Mouse (Mus musculus) forebrain, postnatal 0 days (tissue): ENCODE data around the gene Ltv1. TPM values are rescaled to one million over a fixed set of nuclear protein-coding genes. Genes with fewer than 3 reads are reported as not detected.

Source experiments
- ATAC-seq: fragments of 200-750 bp; cut with Nextera tagmentation; 2 replicates; pipeline ENCODE4 v1.8.0; 2017; ENCODE audit warnings: mild to moderate bottlenecking, moderate library complexity
- DNase-seq: peaks from one replicate; pipeline ENCODE4 v3.0.0-alpha.2; 2015
- H3K27ac ChIP-seq: fragments of 300-500 bp; sonication (generic); 2 replicates; pipeline ENCODE4 v1.5.1; 2014; ENCODE audit warnings: low read depth, mild to moderate bottlenecking, antibody characterized with exemption, low read length, moderate library complexity, mixed read lengths
- H3K27me3 ChIP-seq: fragments of 300-500 bp; sonication (generic); 2 replicates; pipeline ENCODE4 v1.6.1; 2014; ENCODE audit warnings: mild to moderate bottlenecking, low read length, mixed read lengths; ENCODE audit not compliant: insufficient read depth
- H3K36me3 ChIP-seq: fragments of 300-500 bp; sonication (generic); 2 replicates; pipeline ENCODE4 v1.6.1; 2014; ENCODE audit warnings: mild to moderate bottlenecking, moderate library complexity; ENCODE audit not compliant: insufficient read depth
- H3K4me1 ChIP-seq: fragments of 300-500 bp; sonication (generic); 2 replicates; pipeline ENCODE4 v1.6.1; 2014; ENCODE audit warnings: antibody characterized with exemption; ENCODE audit not compliant: insufficient read depth
- H3K4me2 ChIP-seq: fragments of 300-500 bp; sonication (generic); 2 replicates; pipeline ENCODE4 v1.6.1; 2014; ENCODE audit warnings: low read depth, mild to moderate bottlenecking, moderate library complexity
- H3K4me3 ChIP-seq: fragments of 300-500 bp; sonication (generic); 2 replicates; pipeline ENCODE4 v1.5.1; 2014; ENCODE audit warnings: low read depth, low read length, mixed read lengths
- H3K9ac ChIP-seq: fragments of 300-500 bp; sonication (generic); 2 replicates; pipeline ENCODE4 v1.6.1; 2014; ENCODE audit warnings: mild to moderate bottlenecking
- H3K9me3 ChIP-seq: fragments of 300-500 bp; sonication (generic); 2 replicates; pipeline ENCODE4 v1.6.1; 2016; ENCODE audit warnings: low read length
- CTCF ChIP-seq: sonication (generic); IDR thresholded peaks from 2 replicates; pipeline ENCODE4 v1.5.1; 2016; ENCODE audit warnings: antibody characterized with exemption, control low read depth, low read depth
- WGBS: fragments of 180-500 bp; shearing (Covaris S2); extraction: QIAGEN DNeasy Blood & Tissue Kit; methylation state at CpG from one replicate; pipeline ENCODE4 v1.1.7; 2014; 5-methylcytosine and 5-hydroxymethylcytosine counted together
- polyA plus RNA-seq: library from polyadenylated mRNA; unstranded; fragments of >200 nt; fragmentation: Nextera tagmentation; extraction: Ambion mirVana; gene quantifications from 2 replicates; pipeline ENCODE4 v1.2.1, GENCODE M21; 2015
- total RNA-seq: library from RNA; depleted of rRNA; stranded (reverse); fragments of >200 nt; gene quantifications from 2 replicates; pipeline ENCODE4 v1.2.3, GENCODE M21; 2014

Gene Ltv1
- total and polyA plus RNA-seq, 2 experiments from 2014 or later, result 11.3 to 27.9 TPM

DNA sequence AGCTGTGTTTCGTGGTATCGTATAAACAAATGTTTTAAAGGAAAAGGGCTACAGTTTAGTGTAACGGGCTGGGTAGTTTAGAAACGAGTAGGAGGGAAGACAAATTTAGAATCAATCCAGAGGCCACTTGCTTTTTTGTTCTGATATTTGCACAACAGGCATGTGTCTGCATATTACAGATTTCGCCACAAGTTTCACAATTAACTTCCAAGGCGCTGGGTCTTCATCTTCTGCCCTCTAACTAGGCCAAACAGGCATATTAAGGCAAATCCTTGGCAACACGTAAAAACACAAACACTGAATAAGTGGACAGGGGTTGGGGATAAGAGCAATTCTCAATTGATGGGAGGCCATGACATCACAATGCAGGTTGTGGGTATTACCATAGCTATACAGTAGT, 17.1 kb downstream of the Ltv1 start:
- Histone ChIP-seq H3K9me3 (no peaks in the 10 kb centered on the region), H3K9ac (no peak overlapping the region), H3K36me3 (peaks cover 40% of the 10 kb centered on the region), H3K27me3 (no peaks in the 10 kb centered on the region), H3K4me2 (no peak overlapping the region), H3K4me1 (peaks cover 11% of the 10 kb centered on the region; the same call in 1 of the 2 replicates), H3K4me3 (no peak overlapping the region), H3K27ac (no peak overlapping the region)
- DNase-seq, result no peak
- ATAC-seq, result no peak
- no peak for TF ChIP-seq CTCF
- 91% methylated on average over 7 of the region's 7 CpGs for WGBS

DNA sequence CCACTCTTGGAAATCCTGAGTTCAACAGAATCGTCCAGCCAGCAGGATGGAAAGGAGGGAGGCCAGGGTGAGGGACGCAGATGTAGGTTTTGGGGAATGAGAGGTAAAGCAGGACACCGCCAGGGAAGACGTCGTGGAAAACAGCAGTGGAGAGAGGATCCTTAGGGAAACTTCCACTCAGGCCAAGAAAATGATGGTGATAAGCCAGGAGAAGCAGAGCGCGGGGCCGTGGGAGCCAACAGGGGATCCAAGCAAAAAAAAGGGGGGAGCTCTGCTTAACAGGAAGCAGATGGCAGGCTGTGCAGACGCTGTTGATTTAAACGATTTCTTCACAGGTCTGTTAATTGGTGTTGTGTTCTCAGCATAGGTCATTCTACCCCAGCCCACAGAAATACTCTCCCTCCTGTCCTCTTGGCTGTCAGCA, 20.2 kb downstream of the Ltv1 start:
- Histone ChIP-seq H3K27ac (no peak overlapping the region), H3K36me3 (peaks cover 10% of the 10 kb centered on the region; the same call in 1 of the 2 replicates), H3K4me1 (peaks cover 11% of the 10 kb centered on the region; the same call in 1 of the 2 replicates), H3K27me3 (no peaks in the 10 kb centered on the region), H3K4me3 (no peak overlapping the region), H3K9ac (no peak overlapping the region), H3K9me3 (no peaks in the 10 kb centered on the region), H3K4me2 (no peak overlapping the region)
- ATAC-seq, result peak; percentile 48; the same call in 1 of the 2 replicates
- no peak for TF ChIP-seq CTCF
- DNase-seq, result peak; percentile 33
- WGBS, result 41% methylated on average over 10 of the region's 10 CpGs

DNA sequence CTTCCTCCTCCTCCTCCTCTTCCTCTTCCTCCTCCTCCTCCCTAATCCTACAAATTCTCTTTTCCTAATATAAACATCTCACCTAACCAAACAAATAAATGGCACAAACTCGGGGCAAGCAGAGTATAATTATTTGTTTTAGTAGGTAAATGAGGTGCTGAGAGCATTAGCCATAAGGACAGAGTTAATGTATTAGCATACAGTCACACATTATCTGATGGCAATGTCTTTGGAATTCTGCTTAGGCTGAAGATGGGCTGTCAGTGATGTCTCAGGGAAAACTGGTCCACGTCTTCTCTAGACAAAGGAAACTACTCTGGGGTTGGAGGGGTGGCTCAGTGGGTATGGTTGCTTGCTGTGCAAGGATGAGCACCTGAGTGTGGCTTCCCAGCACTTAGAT, 21.5 kb downstream of the Ltv1 start:
- Histone ChIP-seq H3K4me2 (no peak overlapping the region), H3K27me3 (no peaks in the 10 kb centered on the region), H3K4me1 (peaks cover 11% of the 10 kb centered on the region; the same call in 1 of the 2 replicates), H3K9ac (no peak overlapping the region), H3K9me3 (no peaks in the 10 kb centered on the region), H3K36me3 (no peaks in the 10 kb centered on the region), H3K27ac (no peak overlapping the region), H3K4me3 (no peak overlapping the region)
- WGBS, result 64% methylated on average over 2 of the region's 2 CpGs
- DNase-seq (no peak), ATAC-seq (no peak)
- no peak for TF ChIP-seq CTCF

DNA sequence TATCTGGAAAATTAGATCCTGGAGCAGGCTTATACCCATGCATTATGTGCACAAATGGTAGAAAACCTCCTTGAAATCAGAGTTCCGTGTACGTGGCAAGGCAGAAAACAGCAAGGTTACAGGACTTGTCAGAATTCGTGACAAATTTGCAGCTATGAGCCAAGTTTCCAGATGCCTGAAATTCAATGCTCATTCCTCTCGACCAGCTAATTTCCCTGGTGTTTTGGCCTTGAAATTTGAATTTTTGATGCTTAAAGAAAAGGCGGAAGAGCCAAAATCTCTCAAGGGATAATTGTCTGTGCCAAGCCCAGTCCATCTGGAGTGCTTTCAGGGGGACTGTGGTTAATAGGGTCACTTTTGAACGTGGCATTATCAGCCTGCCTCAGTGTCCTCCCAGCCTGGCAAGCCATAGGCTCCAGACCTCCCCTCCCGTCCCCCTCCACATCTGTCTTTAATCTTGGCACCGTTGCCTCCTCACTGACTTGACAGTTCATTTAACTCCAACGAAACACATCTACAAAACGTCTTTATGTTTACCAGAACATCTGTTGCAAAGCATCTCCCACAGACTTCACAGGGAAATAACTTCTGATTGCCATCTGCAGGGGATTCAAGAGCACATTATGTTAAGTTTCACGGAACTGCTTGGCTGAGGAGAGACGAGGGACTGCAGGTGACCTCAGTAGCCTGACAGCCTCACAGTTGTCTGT, 22.1 kb downstream of the Ltv1 start:
- ATAC-seq (peak; percentile 45), DNase-seq (peak; percentile 48)
- WGBS, result 26% methylated on average over 12 of the region's 12 CpGs
- Histone ChIP-seq H3K9me3 (no peaks in the 10 kb centered on the region), H3K4me1 (peaks cover 11% of the 10 kb centered on the region; the same call in 1 of the 2 replicates), H3K36me3 (no peaks in the 10 kb centered on the region), H3K27ac (no peak overlapping the region), H3K4me3 (no peak overlapping the region), H3K4me2 (no peak overlapping the region), H3K9ac (no peak overlapping the region), H3K27me3 (no peaks in the 10 kb centered on the region)
- no peak for TF ChIP-seq CTCF

DNA sequence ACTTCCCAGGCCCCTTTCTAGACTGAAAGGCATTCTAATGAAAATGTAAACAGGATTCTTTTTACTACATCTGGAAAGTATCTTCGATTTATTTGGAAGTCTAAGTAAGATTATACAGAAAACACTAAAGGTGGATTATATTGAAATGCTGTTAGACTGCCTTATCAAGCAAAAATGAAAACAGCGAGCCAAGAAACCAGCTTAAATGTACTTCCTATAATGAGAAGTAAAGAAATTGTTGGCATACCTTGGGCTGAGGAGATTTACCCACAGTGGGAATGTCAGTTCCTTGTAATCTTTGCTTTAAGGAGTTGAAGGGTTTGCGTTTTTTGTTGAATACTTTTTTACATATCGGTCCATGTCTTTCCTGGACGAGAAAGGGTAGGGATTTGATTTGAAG, 24.5 kb downstream of the Ltv1 start:
- Histone ChIP-seq H3K4me2 (no peak overlapping the region), H3K36me3 (no peaks in the 10 kb centered on the region), H3K9ac (no peak overlapping the region), H3K27ac (no peak overlapping the region), H3K9me3 (no peaks in the 10 kb centered on the region), H3K27me3 (no peaks in the 10 kb centered on the region), H3K4me1 (peaks cover 11% of the 10 kb centered on the region; the same call in 1 of the 2 replicates), H3K4me3 (no peak overlapping the region)
- no peak for TF ChIP-seq CTCF
- ATAC-seq, result no peak
- no peak for DNase-seq
- 89% methylated on average over 5 of the region's 5 CpGs for WGBS

DNA sequence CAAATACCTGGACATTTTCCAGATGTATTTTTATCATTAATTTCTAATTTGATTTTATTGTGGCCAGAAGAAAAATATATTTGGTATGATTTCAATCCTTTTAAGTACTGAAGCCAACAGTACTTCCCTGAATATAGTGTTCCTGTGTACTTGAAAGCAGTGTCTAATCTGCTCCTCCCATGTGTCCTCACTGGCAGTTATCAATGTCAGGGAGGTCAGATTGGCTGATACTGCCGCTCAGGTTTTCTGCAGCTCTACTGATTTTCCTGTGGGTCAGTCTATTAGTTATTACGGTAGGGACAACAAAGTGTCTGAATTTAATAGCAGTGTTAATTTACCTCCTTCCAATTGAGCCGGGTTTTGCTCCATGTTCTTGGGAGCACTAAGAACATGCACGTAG, 30.9 kb downstream of the Ltv1 start:
- Histone ChIP-seq H3K4me3 (no peak overlapping the region), H3K27ac (no peak overlapping the region), H3K27me3 (no peaks in the 10 kb centered on the region), H3K36me3 (no peaks in the 10 kb centered on the region), H3K9ac (no peak overlapping the region), H3K4me2 (no peak overlapping the region), H3K9me3 (no peaks in the 10 kb centered on the region), H3K4me1 (no peaks in the 10 kb centered on the region)
- WGBS, result 86% methylated on average over 4 of the region's 4 CpGs
- no peak for DNase-seq
- no peak for ATAC-seq
- no peak for TF ChIP-seq CTCF

DNA sequence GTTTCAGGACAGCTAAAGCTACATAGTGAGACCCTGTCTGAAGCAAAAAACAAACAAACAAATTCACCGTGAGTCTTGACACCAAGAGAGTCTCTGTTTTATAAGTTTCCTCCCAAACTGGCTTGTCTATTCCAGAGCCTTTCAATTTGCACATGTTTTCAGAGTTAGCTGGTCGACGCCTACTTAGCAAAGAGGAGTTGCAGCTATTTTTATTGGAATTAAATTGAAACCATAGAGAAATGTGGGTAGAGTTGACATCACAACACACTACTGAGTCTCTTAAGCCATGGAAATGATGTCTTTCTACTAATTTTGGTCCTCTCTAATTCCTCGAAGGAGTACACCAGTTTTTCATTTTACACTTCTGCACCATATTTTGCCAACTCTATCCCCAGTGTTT, 32.1 kb downstream of the Ltv1 start:
- H3K4me3 ChIP-seq, result no peak overlapping the region
- no peaks in the 10 kb centered on the region for H3K9me3 ChIP-seq
- no peaks in the 10 kb centered on the region for H3K27me3 ChIP-seq
- TF ChIP-seq CTCF, result no peak
- ATAC-seq, result no peak
- no peak overlapping the region for H3K27ac ChIP-seq
- no peak for DNase-seq
- H3K9ac ChIP-seq, result no peak overlapping the region
- H3K4me1 ChIP-seq, result no peaks in the 10 kb centered on the region
- no peak overlapping the region for H3K4me2 ChIP-seq
- 93% methylated on average over 4 of the region's 4 CpGs for WGBS
- H3K36me3 ChIP-seq, result no peaks in the 10 kb centered on the region
